Mouse (Mus musculus): Measurements from ENCODE around the gene Celsr3. TPM values are rescaled to one million over a fixed set of nuclear protein-coding genes. Genes with fewer than 3 reads are reported as not detected.

The Celsr3 gene
- polyA plus RNA-seq, 1 experiment from 2014 or later, result 0.53 TPM

DNA sequence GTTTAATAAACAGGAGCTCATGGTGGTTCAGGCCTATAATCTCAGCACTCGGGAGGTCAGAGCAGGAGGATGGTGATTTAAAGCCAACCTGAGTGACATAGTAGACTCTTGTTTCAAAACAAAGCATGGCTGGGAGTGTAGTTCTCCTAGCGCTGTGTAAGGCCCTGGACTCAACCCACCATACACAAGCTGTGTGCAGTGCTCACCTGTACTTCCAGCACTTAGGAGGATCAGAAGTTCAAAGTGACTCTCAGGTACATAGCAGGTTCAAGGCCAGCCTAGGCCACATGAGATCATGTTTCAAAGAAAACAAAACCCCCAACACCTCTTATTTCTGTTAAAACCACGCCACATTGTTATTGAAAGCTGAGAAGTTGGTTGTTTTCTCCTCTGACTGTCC, 37.4 kb upstream of the Celsr3 start:
- Histone ChIP-seq H3K9me3 (replicated peaks) (no peaks in the 10 kb centered on the region), H3K27me3 (no peaks in the 10 kb centered on the region), H3K4me2 (replicated peaks) (no peak overlapping the region), H3K27ac (replicated peaks) (no peak overlapping the region), H3K9ac (no peak overlapping the region), H3K4me1 (peaks cover 56% of the 10 kb centered on the region), H3K4me3 (replicated peaks) (no peak overlapping the region), H3K36me3 (no peaks in the 10 kb centered on the region)
- no peak for ATAC-seq (ENCODE audit: insufficient number of reproducible peaks, low FRiP score, low TSS enrichment, low read depth)
- 74% methylated on average over 3 of the region's 3 CpGs for WGBS

- peaks cover 63% of the 10 kb centered on the region for H3K4me1 ChIP-seq
These were observed 33.8 kb upstream of the Celsr3 start for GRCm38 (mm10) chr9:108792307-108792706.

GRCm38 (mm10) chr9:108792730-108793129, 33.4 kb upstream of the Celsr3 start:
- H3K36me3 ChIP-seq, result peaks cover 19% of the 10 kb centered on the region
- no peak overlapping the region for H3K9ac ChIP-seq
- no peak overlapping the region for H3K4me2 ChIP-seq (replicated peaks)
- 28% methylated on average over 3 of the region's 3 CpGs for WGBS
- H3K27me3 ChIP-seq, result no peaks in the 10 kb centered on the region
- peaks cover 59% of the 10 kb centered on the region for H3K4me1 ChIP-seq
- H3K4me3 ChIP-seq (replicated peaks), result no peak overlapping the region
- H3K9me3 ChIP-seq (replicated peaks), result no peaks in the 10 kb centered on the region
- peak overlapping the region; percentile 39; the same call in 1 of the 2 replicates for H3K27ac ChIP-seq (replicated peaks)
- ATAC-seq (ENCODE audit: insufficient number of reproducible peaks, low FRiP score, low TSS enrichment, low read depth), result peak; percentile 56; the same call in 1 of the 2 replicates

More at GRCm38 (mm10) chr9:108792307-108792706, 33.8 kb upstream of the Celsr3 start:
- Histone ChIP-seq H3K27me3 (no peaks in the 10 kb centered on the region), H3K4me2 (replicated peaks) (no peak overlapping the region), H3K4me3 (replicated peaks) (no peak overlapping the region), H3K9me3 (replicated peaks) (no peaks in the 10 kb centered on the region), H3K27ac (replicated peaks) (0 out of 2 replicates have a peak overlapping the region, but pooled peaks have one; percentile 39), H3K36me3 (peaks cover 15% of the 10 kb centered on the region), H3K9ac (no peak overlapping the region)
- WGBS, result 84% methylated on average over 1 of the region's 1 CpGs
- ATAC-seq (ENCODE audit: insufficient number of reproducible peaks, low FRiP score, low TSS enrichment, low read depth), result no peak

- no peak for ATAC-seq (ENCODE audit: insufficient number of reproducible peaks, low FRiP score, low TSS enrichment, low read depth)
- H3K27me3 ChIP-seq, result no peaks in the 10 kb centered on the region
- 55% methylated on average over 2 of the region's 2 CpGs for WGBS
- H3K4me1 ChIP-seq, result peaks cover 51% of the 10 kb centered on the region
- H3K27ac ChIP-seq (replicated peaks), result no peak overlapping the region
- H3K4me3 ChIP-seq (replicated peaks), result no peak overlapping the region
- H3K36me3 ChIP-seq, result peaks cover 43% of the 10 kb centered on the region
- H3K9me3 ChIP-seq (replicated peaks), result no peaks in the 10 kb centered on the region
- H3K9ac ChIP-seq, result no peak overlapping the region
- no peak overlapping the region for H3K4me2 ChIP-seq (replicated peaks)
These were observed 30.8 kb upstream of the Celsr3 start for GRCm38 (mm10) chr9:108795281-108795680.

GRCm38 (mm10) chr9:108795762-108796161, 30.4 kb upstream of the Celsr3 start:
- 0 out of 2 replicates have a peak, but pooled peaks have one; percentile 60 for ATAC-seq (ENCODE audit: insufficient number of reproducible peaks, low FRiP score, low TSS enrichment, low read depth)

DNA sequence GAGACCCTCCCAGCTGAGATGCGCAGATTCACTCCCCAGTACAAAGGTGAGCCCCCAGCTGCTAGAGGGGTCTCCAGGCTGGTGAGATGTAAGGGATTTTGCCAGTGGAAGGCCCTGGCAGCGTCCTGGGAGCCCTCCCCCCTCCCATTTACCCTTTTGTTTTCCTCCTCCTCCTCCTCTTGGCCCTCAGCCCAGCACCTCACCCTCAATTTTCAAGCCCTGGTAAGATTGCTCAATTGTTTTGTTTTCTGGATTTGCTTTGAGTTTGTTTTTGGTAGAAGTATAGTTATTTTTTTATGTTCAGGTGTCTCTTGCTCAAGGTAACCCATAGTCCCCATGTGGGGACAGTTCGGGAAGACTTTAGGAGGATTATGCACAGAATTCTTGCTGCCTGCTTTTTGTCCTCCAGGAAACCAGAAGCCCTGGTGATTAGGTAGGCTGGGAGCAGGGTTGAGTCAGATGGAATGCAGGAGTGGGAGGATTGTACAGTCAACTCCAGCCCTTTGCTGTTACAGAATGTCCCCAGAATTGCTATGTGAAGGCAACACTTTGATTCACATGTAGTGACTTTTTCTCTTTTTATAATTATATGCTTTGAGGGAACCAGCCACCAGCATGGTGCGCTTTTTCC, 29.7 kb upstream of the Celsr3 start:
- no peak overlapping the region for H3K9ac ChIP-seq
- H3K36me3 ChIP-seq, result peaks cover 49% of the 10 kb centered on the region
- no peaks in the 10 kb centered on the region for H3K9me3 ChIP-seq (replicated peaks)
- H3K4me2 ChIP-seq (replicated peaks), result 0 out of 2 replicates have a peak overlapping the region, but pooled peaks have one; percentile 10
- no peak for ATAC-seq (ENCODE audit: insufficient number of reproducible peaks, low FRiP score, low TSS enrichment, low read depth)
- 77% methylated on average over 4 of the region's 4 CpGs for WGBS
- no peaks in the 10 kb centered on the region for H3K27me3 ChIP-seq
- peaks cover 41% of the 10 kb centered on the region for H3K4me1 ChIP-seq
- H3K4me3 ChIP-seq (replicated peaks), result peak overlapping the region; percentile 6; the same call in 1 of the 2 replicates
- H3K27ac ChIP-seq (replicated peaks), result peak overlapping the region; percentile 69

More at GRCm38 (mm10) chr9:108795762-108796161, 30.4 kb upstream of the Celsr3 start:
- peak overlapping the region; percentile 69 for H3K27ac ChIP-seq (replicated peaks)
- peaks cover 45% of the 10 kb centered on the region for H3K36me3 ChIP-seq
- H3K9ac ChIP-seq, result no peak overlapping the region
- H3K27me3 ChIP-seq, result no peaks in the 10 kb centered on the region
- WGBS, result 42% methylated on average over 11 of the region's 11 CpGs
- H3K4me2 ChIP-seq (replicated peaks), result 0 out of 2 replicates have a peak overlapping the region, but pooled peaks have one; percentile 10
- H3K4me3 ChIP-seq (replicated peaks), result peak overlapping the region; percentile 6
- H3K4me1 ChIP-seq, result peaks cover 48% of the 10 kb centered on the region
- no peaks in the 10 kb centered on the region for H3K9me3 ChIP-seq (replicated peaks)

DNA sequence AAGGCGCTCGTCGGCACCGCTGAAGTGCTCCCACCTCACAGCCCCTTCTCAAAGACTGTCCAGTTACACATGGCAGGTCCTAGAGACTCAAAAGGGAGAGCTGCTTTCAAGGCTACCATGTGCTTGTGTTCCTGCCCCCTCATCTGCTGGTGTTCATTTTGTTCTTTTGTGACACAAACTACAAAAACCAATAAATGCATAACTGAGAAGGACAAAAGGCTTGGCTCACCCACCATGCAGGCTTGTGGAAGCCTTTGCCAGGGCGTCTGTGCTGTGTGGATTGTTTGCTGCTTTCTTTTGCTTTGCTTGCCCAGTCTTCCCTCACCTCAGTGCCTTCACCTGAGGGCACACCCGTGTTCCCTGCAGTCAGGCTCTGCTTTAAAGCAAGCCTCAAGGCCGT, 28.6 kb upstream of the Celsr3 start:
- Histone ChIP-seq H3K4me2 (replicated peaks) (0 out of 2 replicates have a peak overlapping the region, but pooled peaks have one; percentile 12), H3K27ac (replicated peaks) (no peak overlapping the region), H3K27me3 (no peaks in the 10 kb centered on the region), H3K4me3 (replicated peaks) (0 out of 2 replicates have a peak overlapping the region, but pooled peaks have one; percentile 10), H3K9me3 (replicated peaks) (no peaks in the 10 kb centered on the region), H3K9ac (no peak overlapping the region), H3K4me1 (peaks cover 32% of the 10 kb centered on the region), H3K36me3 (peaks cover 59% of the 10 kb centered on the region)
- WGBS, result 88% methylated on average over 7 of the region's 7 CpGs
- ATAC-seq (ENCODE audit: insufficient number of reproducible peaks, low FRiP score, low TSS enrichment, low read depth), result no peak

DNA sequence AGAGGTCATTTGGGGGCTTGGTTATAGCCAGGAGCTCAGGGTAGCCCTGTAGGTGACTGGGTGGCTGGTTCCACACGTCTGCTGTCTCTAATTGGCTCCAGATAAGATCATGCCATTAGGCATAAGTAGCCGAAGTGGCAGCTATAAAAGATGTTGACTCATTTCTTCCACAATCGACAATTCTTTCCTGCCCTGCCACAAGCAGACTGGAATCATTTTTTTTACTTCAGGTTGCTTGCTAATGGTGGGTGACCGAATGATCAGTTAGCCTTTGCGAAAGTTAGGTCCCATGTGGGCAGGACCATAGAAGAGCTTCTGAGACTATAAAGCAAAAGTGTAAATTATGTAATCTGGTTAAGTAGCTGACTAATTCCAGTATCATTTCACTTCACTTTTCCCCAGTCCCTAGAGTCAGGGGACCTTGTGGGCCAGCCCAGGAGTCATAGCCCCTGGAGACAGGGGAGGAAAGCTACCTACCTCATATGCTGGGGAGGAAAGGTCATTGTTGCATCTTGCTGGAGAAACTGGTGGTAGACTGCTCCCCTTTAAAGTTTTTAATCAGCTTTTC, 27.5 kb upstream of the Celsr3 start:
- no peak for ATAC-seq (ENCODE audit: insufficient number of reproducible peaks, low FRiP score, low TSS enrichment, low read depth)
- Histone ChIP-seq H3K4me1 (peaks cover 28% of the 10 kb centered on the region), H3K27me3 (no peaks in the 10 kb centered on the region), H3K4me3 (replicated peaks) (no peak overlapping the region), H3K9ac (no peak overlapping the region), H3K4me2 (replicated peaks) (no peak overlapping the region), H3K36me3 (peaks cover 63% of the 10 kb centered on the region), H3K27ac (replicated peaks) (no peak overlapping the region), H3K9me3 (replicated peaks) (no peaks in the 10 kb centered on the region)
- WGBS, result 69% methylated on average over 5 of the region's 5 CpGs

- peaks cover 20% of the 10 kb centered on the region for H3K4me1 ChIP-seq
- H3K4me2 ChIP-seq (replicated peaks), result no peak overlapping the region
- H3K9ac ChIP-seq, result no peak overlapping the region
- peaks cover 72% of the 10 kb centered on the region for H3K36me3 ChIP-seq
- no peak for ATAC-seq (ENCODE audit: insufficient number of reproducible peaks, low FRiP score, low TSS enrichment, low read depth)
- H3K9me3 ChIP-seq (replicated peaks), result no peaks in the 10 kb centered on the region
- no peak overlapping the region for H3K4me3 ChIP-seq (replicated peaks)
- WGBS, result 84% methylated on average over 3 of the region's 3 CpGs
- H3K27me3 ChIP-seq, result no peaks in the 10 kb centered on the region
- no peak overlapping the region for H3K27ac ChIP-seq (replicated peaks)
These were observed 26.6 kb upstream of the Celsr3 start for GRCm38 (mm10) chr9:108799564-108799963.

GRCm38 (mm10) chr9:108805768-108806167, 20.4 kb upstream of the Celsr3 start:
- Histone ChIP-seq H3K36me3 (peaks cover 49% of the 10 kb centered on the region), H3K4me1 (peaks cover 21% of the 10 kb centered on the region), H3K4me2 (replicated peaks) (no peak overlapping the region), H3K27me3 (no peaks in the 10 kb centered on the region), H3K9ac (no peak overlapping the region), H3K4me3 (replicated peaks) (no peak overlapping the region), H3K27ac (replicated peaks) (no peak overlapping the region), H3K9me3 (replicated peaks) (no peaks in the 10 kb centered on the region)
- 92% methylated on average over 8 of the region's 8 CpGs for WGBS
- ATAC-seq (ENCODE audit: insufficient number of reproducible peaks, low FRiP score, low TSS enrichment, low read depth), result no peak

DNA sequence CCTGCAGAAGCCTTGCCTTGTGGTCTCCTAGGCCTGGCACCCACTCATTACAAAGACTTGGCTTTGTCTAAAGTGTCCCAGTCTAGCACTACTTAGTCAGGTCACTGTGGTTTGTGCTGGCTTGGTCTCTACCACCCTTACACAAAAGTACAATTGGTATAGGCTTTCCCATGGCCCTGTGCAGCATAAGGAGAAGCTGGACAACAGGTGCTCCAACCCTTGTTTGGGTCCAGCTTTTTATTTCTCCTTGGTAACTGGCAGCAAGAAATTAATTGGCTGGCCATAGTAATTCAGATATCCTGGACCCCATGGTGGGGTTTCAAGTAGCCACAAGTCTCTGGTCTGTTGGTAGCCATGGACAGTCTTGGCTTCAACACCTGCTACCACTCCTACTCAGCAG, 19.7 kb upstream of the Celsr3 start:
- no peak for ATAC-seq (ENCODE audit: insufficient number of reproducible peaks, low FRiP score, low TSS enrichment, low read depth)
- no peaks in the 10 kb centered on the region for H3K27me3 ChIP-seq
- peaks cover 21% of the 10 kb centered on the region for H3K4me1 ChIP-seq
- no peak overlapping the region for H3K4me2 ChIP-seq (replicated peaks)
- H3K27ac ChIP-seq (replicated peaks), result no peak overlapping the region
- H3K9ac ChIP-seq, result no peak overlapping the region
- no peaks in the 10 kb centered on the region for H3K9me3 ChIP-seq (replicated peaks)
- no peak overlapping the region for H3K4me3 ChIP-seq (replicated peaks)
- H3K36me3 ChIP-seq, result peaks cover 52% of the 10 kb centered on the region
